Mouse (Mus musculus) neural tube, embryonic 14.5 days (tissue): Measurements from ENCODE around the gene Gm10277. TPM values are rescaled to one million over a fixed set of nuclear protein-coding genes. Genes with fewer than 3 reads are reported as not detected.

Experiments used
- polyA plus RNA-seq: library from polyadenylated mRNA; unstranded; fragments of >200 nt; fragmentation: Nextera tagmentation; extraction: Ambion mirVana; gene quantifications from 2 replicates; pipeline ENCODE4 v1.2.1, GENCODE M21; 2014

Gene Gm10277
- polyA plus RNA-seq, 1 experiment from 2014 or later: 2.1 TPM

Other genes starting within 250 kb of the Gm10277 start
- gene Taok1, start 179.9 kb downstream of the Gm10277 start, polyA plus RNA-seq: 30.6 and 32.1 TPM in 2 replicates
- gene Nufip2, start 101.6 kb downstream of the Gm10277 start, polyA plus RNA-seq: 4.4 and 7.3 TPM in 2 replicates
- gene Cryba1, start 62.5 kb downstream of the Gm10277 start, polyA plus RNA-seq: 0.64 and 0.72 TPM in 2 replicates
- 35.7 and 42.6 TPM in 2 replicates for gene Myo18a, start 24.5 kb downstream of the Gm10277 start, polyA plus RNA-seq
- gene Pipox, start 106.3 kb upstream of the Gm10277 start, polyA plus RNA-seq: 4.6 and 6.7 TPM in 2 replicates
- 121 and 145 TPM in 2 replicates for gene Sez6, start 143.1 kb upstream of the Gm10277 start, polyA plus RNA-seq
- 16.3 and 19.0 TPM in 2 replicates for gene Phf12, start 195.0 kb upstream of the Gm10277 start, polyA plus RNA-seq
- gene Dhrs13, start 244.5 kb upstream of the Gm10277 start, polyA plus RNA-seq: 55.6 and 58.6 TPM in 2 replicates